8 mouse cellular contexts compared by ENCODE assay signal in genomic region chr2:28387422-28387836, GRCm38 (mm10). TPM values are rescaled to one million over a fixed set of nuclear protein-coding genes. Genes with fewer than 3 reads are reported as not detected.
DNase-seq lines count a peak whose midpoint lies in the region; ATAC-seq lines count a peak whose summit lies in the region.

No protein-coding gene starts in this region.

- peak; percentile 28; the same call in 1 of the 2 replicates for ATAC-seq in stomach, embryonic 14.5 days (ENCODE audit: insufficient number of reproducible peaks, insufficient read depth, low FRiP score, low read depth)
- ATAC-seq in liver, embryonic 12.5 days = no peak

- H3K4me3 ChIP-seq in midbrain, embryonic 10.5 days = no peak overlapping the region
- no peak overlapping the region for H3K4me3 ChIP-seq in stomach, embryonic 14.5 days (ENCODE audit: low read depth, low read length)
- H3K4me3 ChIP-seq in liver, embryonic 12.5 days = no peak overlapping the region

- no peaks in the 10 kb centered on the region for H3K27me3 ChIP-seq in midbrain, embryonic 10.5 days (ENCODE audit: low read depth, poor library complexity, severe bottlenecking)
- H3K27me3 ChIP-seq in stomach, embryonic 14.5 days (ENCODE audit: control insufficient read depth, insufficient read depth, low read length) = no peaks in the 10 kb centered on the region
- 0 out of 2 replicates have a peak, but pooled peaks cover 4% of the 10 kb centered on the region for H3K27me3 ChIP-seq in liver, embryonic 12.5 days (replicated peaks)

- no peak overlapping the region for H3K4me2 ChIP-seq in stomach, embryonic 14.5 days (replicated peaks; ENCODE audit: low read depth, low read length)
- no peak overlapping the region for H3K4me2 ChIP-seq in liver, embryonic 12.5 days

- no peaks in the 10 kb centered on the region for H3K36me3 ChIP-seq in midbrain, embryonic 10.5 days
- H3K36me3 ChIP-seq in stomach, embryonic 14.5 days (ENCODE audit: control insufficient read depth, insufficient read depth, low read length) = no peaks in the 10 kb centered on the region
- no peaks in the 10 kb centered on the region for H3K36me3 ChIP-seq in liver, embryonic 12.5 days

- H3K9ac ChIP-seq in stomach, embryonic 14.5 days (replicated peaks; ENCODE audit: low read depth, low read length) = no peak overlapping the region
- H3K9ac ChIP-seq in liver, embryonic 12.5 days = no peak overlapping the region

- H3K27ac ChIP-seq in midbrain, embryonic 10.5 days (replicated peaks) = peak overlapping the region; percentile 76
- H3K27ac ChIP-seq in stomach, embryonic 14.5 days (ENCODE audit: low read length) = no peak overlapping the region
- no peak overlapping the region for H3K27ac ChIP-seq in liver, embryonic 12.5 days

- no peaks in the 10 kb centered on the region for H3K9me3 ChIP-seq in midbrain, embryonic 10.5 days (replicated peaks)
- no peaks in the 10 kb centered on the region for H3K9me3 ChIP-seq in stomach, embryonic 14.5 days (ENCODE audit: control insufficient read depth, low read depth, low read length)
- H3K9me3 ChIP-seq in liver, embryonic 12.5 days (replicated peaks) = no peaks in the 10 kb centered on the region

- WGBS in midbrain, embryonic 10.5 days = 15% methylated on average over 6 of the region's 6 CpGs
- 19% methylated on average over 6 of the region's 6 CpGs for WGBS in stomach, embryonic 14.5 days
- WGBS in liver, embryonic 12.5 days (ENCODE audit: insufficient replicate concordance) = 31% methylated on average over 6 of the region's 6 CpGs

- DNase-seq in brain, adult 2 months (ENCODE audit: low read depth, low spot score) = peak; percentile 100
- peak; percentile 99 for DNase-seq in cerebellum, adult 9-11 months
- peak; percentile 68 to 72 for DNase-seq in frontal cortex, postnatal 14 days (ENCODE audit: low spot score in 2 of 2)
- peak; percentile 50 for DNase-seq in kidney, postnatal 14 days
- DNase-seq in midbrain, embryonic 10.5 days (ENCODE audit: low spot score) = peak; percentile 52
- DNase-seq in thymus, postnatal 0 days (ENCODE audit: low spot score) = no peak

- peaks cover 29% of the 10 kb centered on the region for H3K4me1 ChIP-seq in midbrain, embryonic 10.5 days
- H3K4me1 ChIP-seq in stomach, embryonic 14.5 days (ENCODE audit: control insufficient read depth, insufficient read depth, low read length) = 0 out of 2 replicates have a peak, but pooled peaks cover 8% of the 10 kb centered on the region
- H3K4me1 ChIP-seq in liver, embryonic 12.5 days = no peaks in the 10 kb centered on the region

RNA-seq across cellular contexts. Expression of gene Ppp1r26, which starts 59.2 kb away (rescaled TPM):
- polyA plus RNA-seq in midbrain, embryonic 10.5 days (2016; fragmentation: Nextera tagmentation; extraction: Ambion mirVana) = 4.9 and 5.5 TPM in 2 replicates
- 4.4 and 4.7 TPM in 2 replicates for polyA plus RNA-seq in stomach, embryonic 14.5 days (2014; fragmentation: Nextera tagmentation; extraction: Ambion mirVana)
- 0.16 and 0.24 TPM in 2 replicates for polyA plus RNA-seq in thymus, postnatal 0 days (2015; fragmentation: Nextera tagmentation; extraction: Ambion mirVana)
- 0.37 and 0.42 TPM in 2 replicates for polyA plus RNA-seq in liver, embryonic 12.5 days (2016; fragmentation: Nextera tagmentation; extraction: Ambion mirVana)
